Mouse (Mus musculus): ENCODE measurements around the gene Brd3. TPM values are rescaled to one million over a fixed set of nuclear protein-coding genes. Genes with fewer than 3 reads are reported as not detected.

The Brd3 gene
- polyA plus RNA-seq, 1 experiment, result not detected

GRCm38 (mm10) chr2:27426855-27427457, 80.5 kb downstream of the Brd3 start, which contains the start of gene Vav2:
Vav2 (minus strand) TSS chr2:27427033.
- 2% methylated on average over 58 of the region's 58 CpGs for WGBS
- peak within 1 kb of the TSS; percentile 39 for H3K27ac ChIP-seq (ENCODE audit: insufficient read depth, low read depth, low read length)
- TF ChIP-seq CTCF (IDR thresholded peaks at IDR 0.05; ENCODE audit: insufficient read depth, low read depth, low read length), result no peak
- TF ChIP-seq POLR2A (IDR thresholded peaks at IDR 0.05; ENCODE audit: insufficient read depth, low read depth, low read length), result peak; percentile 33; the same call in 1 of the 2 replicates
- H3K4me1 ChIP-seq (ENCODE audit: control insufficient read depth, insufficient read depth, low read length), result peaks cover 52% of the 10 kb centered on the region
- H3K4me3 ChIP-seq (ENCODE audit: insufficient read depth, low read depth, low read length), result peak within 1 kb of the TSS; percentile 77

DNA sequence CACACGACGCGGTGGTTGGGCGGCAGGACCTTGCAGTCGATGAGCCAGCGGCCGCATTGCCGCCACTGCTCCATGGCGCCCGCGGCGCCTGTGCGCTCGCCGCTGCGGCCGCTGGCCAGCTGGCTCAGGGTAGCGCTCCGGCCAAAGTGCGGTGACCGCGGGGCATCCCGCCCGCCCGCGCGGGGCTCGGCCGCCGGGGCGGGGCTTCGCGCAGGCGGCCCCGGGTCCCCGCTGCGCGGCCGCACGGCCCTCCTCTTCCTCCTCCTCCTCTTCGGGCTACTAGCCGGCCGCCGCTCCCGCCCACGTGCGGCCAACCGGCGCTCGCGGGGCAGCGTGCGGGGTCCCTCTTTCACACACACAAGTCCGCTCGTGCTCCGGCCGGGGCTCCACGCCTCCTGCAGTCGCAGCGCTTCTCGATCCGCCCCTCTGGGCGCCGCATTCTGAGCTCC, 81.0 kb downstream of the Brd3 start:
- Histone ChIP-seq H3K4me1 (ENCODE audit: control insufficient read depth, insufficient read depth, low read length) (peaks cover 57% of the 10 kb centered on the region), H3K4me3 (ENCODE audit: insufficient read depth, low read depth, low read length) (peak overlapping the region; percentile 77), H3K27ac (ENCODE audit: insufficient read depth, low read depth, low read length) (peak overlapping the region; percentile 39)
- TF ChIP-seq POLR2A (IDR thresholded peaks at IDR 0.05; ENCODE audit: insufficient read depth, low read depth, low read length) (no peak), CTCF (IDR thresholded peaks at IDR 0.05; ENCODE audit: insufficient read depth, low read depth, low read length) (no peak)
- 0% methylated on average over 64 of the region's 64 CpGs for WGBS

DNA sequence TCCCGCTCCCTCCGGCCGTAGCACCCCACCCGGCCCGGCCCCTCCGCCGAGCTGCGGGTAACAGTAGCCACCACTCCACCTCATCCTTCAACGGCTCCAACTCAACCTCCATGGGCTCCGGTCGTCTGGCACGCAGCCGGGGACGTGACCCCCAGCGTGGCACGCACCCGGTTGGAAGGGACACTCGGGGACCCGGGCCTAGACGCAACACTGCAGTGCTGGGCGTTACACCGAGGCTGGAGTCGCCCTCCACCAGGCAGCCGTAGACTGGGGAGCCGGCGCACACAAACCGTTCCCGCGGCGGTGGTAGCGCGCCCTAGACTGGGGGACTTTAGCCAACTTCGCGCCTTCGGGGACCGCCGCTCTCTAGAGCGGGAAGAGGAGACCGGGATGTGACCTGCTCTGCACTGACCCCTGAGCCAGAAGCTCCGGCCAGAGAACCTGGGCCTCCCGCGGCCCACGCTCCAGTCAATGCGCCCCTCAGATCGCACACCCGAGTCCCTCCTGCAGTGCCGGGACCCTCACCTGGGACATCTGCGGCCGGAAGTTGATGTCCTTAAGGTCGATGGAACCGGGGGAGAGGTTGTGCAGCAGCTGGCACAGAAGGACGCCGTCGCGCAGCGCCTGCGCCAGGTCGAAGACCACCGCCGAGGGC, 81.6 kb downstream of the Brd3 start:
- TF ChIP-seq CTCF (IDR thresholded peaks at IDR 0.05; ENCODE audit: insufficient read depth, low read depth, low read length) (no peak), POLR2A (IDR thresholded peaks at IDR 0.05; ENCODE audit: insufficient read depth, low read depth, low read length) (no peak)
- under 1% methylated on average over 58 of the region's 60 CpGs for WGBS
- peak overlapping the region; percentile 24; the same call in 1 of the 2 replicates for H3K27ac ChIP-seq (ENCODE audit: insufficient read depth, low read depth, low read length)
- peak overlapping the region; percentile 77 for H3K4me3 ChIP-seq (ENCODE audit: insufficient read depth, low read depth, low read length)
- H3K4me1 ChIP-seq (ENCODE audit: control insufficient read depth, insufficient read depth, low read length), result peaks cover 57% of the 10 kb centered on the region

DNA sequence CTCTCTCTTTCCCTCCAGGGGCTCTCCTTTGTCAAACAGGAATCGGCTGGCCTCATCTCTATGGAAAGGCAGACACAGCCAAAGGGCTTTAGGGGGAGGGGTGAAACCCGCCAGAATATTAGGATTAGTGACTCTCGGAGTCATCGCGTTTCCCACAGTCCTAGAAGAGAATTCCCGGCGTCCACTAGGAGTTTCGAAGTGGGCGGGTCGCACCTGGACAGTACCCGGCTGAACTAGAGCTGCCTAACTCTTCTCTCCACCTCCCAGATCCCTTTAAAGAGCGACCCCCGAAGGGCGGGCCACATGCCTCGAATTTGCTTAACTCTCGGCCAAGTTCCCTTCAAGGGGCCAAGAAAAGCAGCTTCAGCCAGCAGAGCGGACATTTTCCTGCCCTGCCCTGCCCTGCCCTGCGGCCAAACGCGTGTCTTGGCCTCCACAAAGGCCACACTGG, 82.3 kb downstream of the Brd3 start:
- peak overlapping the region; percentile 77 for H3K4me3 ChIP-seq (ENCODE audit: insufficient read depth, low read depth, low read length)
- TF ChIP-seq POLR2A (IDR thresholded peaks at IDR 0.05; ENCODE audit: insufficient read depth, low read depth, low read length), result no peak
- TF ChIP-seq CTCF (IDR thresholded peaks at IDR 0.05; ENCODE audit: insufficient read depth, low read depth, low read length), result no peak
- 13% methylated on average over 20 of the region's 20 CpGs for WGBS
- peaks cover 51% of the 10 kb centered on the region for H3K4me1 ChIP-seq (ENCODE audit: control insufficient read depth, insufficient read depth, low read length)
- H3K27ac ChIP-seq (ENCODE audit: insufficient read depth, low read depth, low read length), result no peak overlapping the region

GRCm38 (mm10) chr2:27423596-27423995, 83.9 kb downstream of the Brd3 start:
- TF ChIP-seq POLR2A (IDR thresholded peaks at IDR 0.05; ENCODE audit: insufficient read depth, low read depth, low read length), result no peak
- no peak for TF ChIP-seq CTCF (IDR thresholded peaks at IDR 0.05; ENCODE audit: insufficient read depth, low read depth, low read length)
- WGBS, result 79% methylated on average over 7 of the region's 7 CpGs
- no peak overlapping the region for H3K4me3 ChIP-seq (ENCODE audit: insufficient read depth, low read depth, low read length)
- H3K27ac ChIP-seq (ENCODE audit: insufficient read depth, low read depth, low read length), result no peak overlapping the region
- peaks cover 53% of the 10 kb centered on the region for H3K4me1 ChIP-seq (ENCODE audit: control insufficient read depth, insufficient read depth, low read length)

GRCm38 (mm10) chr2:27421293-27422068, 86.0 kb downstream of the Brd3 start:
- no peak overlapping the region for H3K4me3 ChIP-seq (ENCODE audit: insufficient read depth, low read depth, low read length)
- WGBS, result 27% methylated on average over 20 of the region's 20 CpGs
- TF ChIP-seq CTCF (IDR thresholded peaks at IDR 0.05; ENCODE audit: insufficient read depth, low read depth, low read length), result no peak
- no peak for TF ChIP-seq POLR2A (IDR thresholded peaks at IDR 0.05; ENCODE audit: insufficient read depth, low read depth, low read length)
- H3K4me1 ChIP-seq (ENCODE audit: control insufficient read depth, insufficient read depth, low read length), result peaks cover 55% of the 10 kb centered on the region
- peak overlapping the region; percentile 70 for H3K27ac ChIP-seq (ENCODE audit: insufficient read depth, low read depth, low read length)

DNA sequence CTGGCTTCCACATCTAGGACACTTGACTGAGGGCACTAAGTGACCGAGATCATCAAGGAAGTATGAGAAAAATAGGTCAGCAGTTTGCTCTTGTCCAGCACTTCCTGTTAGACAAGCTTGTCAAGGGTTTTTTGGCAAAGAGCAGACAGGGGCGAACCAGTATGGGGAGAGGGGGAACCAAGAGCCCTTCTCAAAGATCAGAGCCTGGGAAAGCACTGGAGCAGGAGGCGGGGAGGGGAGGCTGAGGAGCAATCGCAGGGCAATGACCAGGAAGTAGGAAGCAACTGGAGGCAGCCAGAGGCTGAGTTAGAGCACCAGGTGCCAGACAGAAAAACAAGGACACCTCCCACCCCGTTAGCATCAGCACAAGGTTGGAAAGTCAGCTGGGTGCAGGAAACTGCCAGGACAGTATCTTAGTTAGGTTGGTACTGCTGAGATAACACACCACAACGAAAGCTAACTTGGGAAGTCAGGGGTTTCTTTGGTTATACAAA, 88.8 kb downstream of the Brd3 start:
- no peak overlapping the region for H3K27ac ChIP-seq (ENCODE audit: insufficient read depth, low read depth, low read length)
- H3K4me1 ChIP-seq (ENCODE audit: control insufficient read depth, insufficient read depth, low read length), result peaks cover 63% of the 10 kb centered on the region
- WGBS, result 68% methylated on average over 6 of the region's 6 CpGs
- TF ChIP-seq POLR2A (IDR thresholded peaks at IDR 0.05; ENCODE audit: insufficient read depth, low read depth, low read length) (no peak), CTCF (IDR thresholded peaks at IDR 0.05; ENCODE audit: insufficient read depth, low read depth, low read length) (no peak)
- no peak overlapping the region for H3K4me3 ChIP-seq (ENCODE audit: insufficient read depth, low read depth, low read length)

DNA sequence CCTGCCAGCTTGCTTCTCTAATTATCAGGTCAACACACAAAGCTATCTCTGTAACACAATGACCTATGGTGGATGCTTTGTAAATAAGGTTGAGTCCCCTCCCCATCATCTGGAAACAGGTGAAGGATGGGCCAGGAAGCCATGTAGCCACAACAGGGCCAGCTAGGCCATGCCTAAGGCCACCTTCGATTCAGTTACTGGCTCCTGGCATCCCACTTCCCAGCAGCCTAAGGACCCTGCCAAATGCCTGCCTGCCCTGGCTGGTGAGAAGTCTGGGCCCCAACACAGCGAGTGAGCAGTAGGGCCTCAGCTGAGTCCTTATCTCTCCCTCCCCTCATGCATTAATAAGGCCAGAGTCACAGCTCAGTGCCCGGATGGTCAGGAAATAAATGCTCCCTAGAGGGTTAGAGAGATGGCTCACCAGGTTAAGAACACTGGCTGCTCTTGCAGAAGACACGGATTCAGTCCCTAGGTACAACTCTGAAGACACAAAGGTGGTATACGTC, 89.8 kb downstream of the Brd3 start:
- 65% methylated on average over 5 of the region's 5 CpGs for WGBS
- no peak overlapping the region for H3K27ac ChIP-seq (ENCODE audit: insufficient read depth, low read depth, low read length)
- TF ChIP-seq POLR2A (IDR thresholded peaks at IDR 0.05; ENCODE audit: insufficient read depth, low read depth, low read length), result no peak
- TF ChIP-seq CTCF (IDR thresholded peaks at IDR 0.05; ENCODE audit: insufficient read depth, low read depth, low read length), result no peak
- no peak overlapping the region for H3K4me3 ChIP-seq (ENCODE audit: insufficient read depth, low read depth, low read length)
- peaks cover 62% of the 10 kb centered on the region for H3K4me1 ChIP-seq (ENCODE audit: control insufficient read depth, insufficient read depth, low read length)

Data from olfactory bulb, adult 2 months (tissue).